In the genomic region with DNA sequence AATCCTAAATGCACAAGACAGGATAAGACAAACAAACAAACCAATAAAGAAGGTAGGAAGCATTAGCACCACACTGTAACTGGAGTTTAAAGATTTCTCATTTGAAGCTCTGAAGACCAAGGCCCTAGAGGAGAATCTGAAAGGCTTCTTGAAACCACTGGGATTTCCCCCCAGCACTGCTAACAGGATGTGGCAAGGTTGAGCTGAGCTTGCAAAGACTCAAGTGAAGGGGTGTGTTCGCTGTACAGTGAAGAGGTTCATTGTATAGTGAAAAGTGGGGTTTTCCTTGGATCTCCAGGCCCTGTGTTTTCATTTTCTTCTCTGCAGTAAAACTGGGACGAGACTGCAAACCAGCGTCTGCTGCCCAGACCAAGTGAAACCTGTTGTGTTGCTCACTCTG, we compare ENCODE assay signal across 1 mouse cellular context.
TF ChIP-seq lines count a peak whose summit lies in the region.

No protein-coding gene starts in this region.

TF ChIP-seq in CH12.LX, 34 proteins besides CTCF, POLR2A, EP300 and RAD21 (continued from another document):
- TF ChIP-seq ELF1 (IDR thresholded peaks at IDR 0.05; ENCODE audit: low read depth, low read length): no peak; the same call in 1 of the 2 replicates
- TF ChIP-seq ZMIZ1 (IDR thresholded peaks at IDR 0.05; ENCODE audit: low read depth, low read length): no peak
- no peak for TF ChIP-seq E2F4 (IDR thresholded peaks at IDR 0.05; ENCODE audit: insufficient replicate concordance, low read depth, low read length)
